Mouse (Mus musculus) CH12.LX (cell line): Measurements from ENCODE around the gene Pakap. TPM values are rescaled to one million over a fixed set of nuclear protein-coding genes. Genes with fewer than 3 reads are reported as not detected.

Experiments
- DNase-seq: peaks from one replicate; pipeline ENCODE4 v3.0.0-alpha.2; 2013; ENCODE audit errors: extremely low read depth
- H3K27ac ChIP-seq: 2 replicates; pipeline ENCODE4 v1.5.1; 2012; ENCODE audit warnings: low read depth, mild to moderate bottlenecking, control low read depth, moderate library complexity; ENCODE audit not compliant: insufficient read depth
- H3K27me3 ChIP-seq: replicated peaks from 2 replicates; pipeline ENCODE3; 2012; ENCODE audit warnings: inconsistent platforms
- H3K36me3 ChIP-seq, 2 experiments: replicated peaks in 1 of 2; 2 replicates each; pipeline versions ENCODE3 to v1.6.1; 2012; ENCODE audit warnings: inconsistent platforms in 1 of 2, low read length in 1 of 2, mild to moderate bottlenecking in 1 of 2, mixed read lengths in 1 of 2, moderate library complexity in 1 of 2; ENCODE audit not compliant: control insufficient read depth in 1 of 2, insufficient read depth in 1 of 2
- H3K4me1 ChIP-seq, 2 experiments: 2 replicates each; pipeline ENCODE4 v1.6.1; 2012; ENCODE audit warnings: inconsistent platforms in 1 of 2, moderate library complexity in 1 of 2; ENCODE audit not compliant: insufficient read depth in 2 of 2, control insufficient read depth in 1 of 2
- H3K4me2 ChIP-seq: 2 replicates; pipeline ENCODE4 v1.6.1; 2012; ENCODE audit warnings: low read depth, mild to moderate bottlenecking, control low read depth; ENCODE audit not compliant: poor library complexity, insufficient read depth, severe bottlenecking
- H3K4me3 ChIP-seq, 3 experiments: fragments of 150-350 bp in 1 of 3; sonication (generic) in 1 of 3; replicated peaks in 1 of 3; 2 replicates each; pipeline versions ENCODE3 to v1.5.1; 2011 to 2012; ENCODE audit warnings: low read depth in 2 of 3, low read length in 2 of 3, mild to moderate bottlenecking in 2 of 3, moderate library complexity in 2 of 3, control low read depth in 1 of 3, improper control_type of control experiment in 1 of 3, inconsistent platforms in 1 of 3, mixed read lengths in 1 of 3; ENCODE audit not compliant: poor library complexity in 1 of 3
- H3K79me2 ChIP-seq: replicated peaks from 2 replicates; pipeline ENCODE4 v1.6.1; 2012; ENCODE audit warnings: mild to moderate bottlenecking, moderate library complexity; ENCODE audit not compliant: control insufficient read depth, poor library complexity, insufficient read depth, severe bottlenecking; ENCODE audit errors: extremely low read depth
- H3K9ac ChIP-seq: 2 replicates; pipeline ENCODE4 v1.6.1; 2012; ENCODE audit warnings: low read depth, mild to moderate bottlenecking, control low read depth, moderate library complexity; ENCODE audit not compliant: insufficient read depth
- H3K9me3 ChIP-seq: replicated peaks from 2 replicates; pipeline ENCODE3; 2012; ENCODE audit warnings: low read length, inconsistent platforms, mixed read lengths
- BHLHE40 ChIP-seq: IDR thresholded peaks from 2 replicates; pipeline ENCODE4 v1.6.1; 2011; ENCODE audit warnings: mild to moderate bottlenecking, low read depth, low read length, improper control_type of control experiment
- CHD1 ChIP-seq: IDR thresholded peaks from 2 replicates; pipeline ENCODE4 v1.6.1; 2012; ENCODE audit warnings: low read depth, low read length, improper control_type of control experiment, inconsistent platforms
- CHD2 ChIP-seq: IDR thresholded peaks from 2 replicates; pipeline ENCODE4 v1.6.1; 2011; ENCODE audit warnings: low read length, improper control_type of control experiment
- CTCF ChIP-seq, 2 experiments: IDR thresholded peaks in 1 of 2; conservative IDR thresholded peaks in 1 of 2; 2 replicates each; pipeline ENCODE4 v1.5.1; 2011 to 2012; ENCODE audit warnings: low read depth in 2 of 2, low read length in 2 of 2, improper control_type of control experiment in 1 of 2, inconsistent platforms in 1 of 2, mild to moderate bottlenecking in 1 of 2, moderate library complexity in 1 of 2
- ELF1 ChIP-seq: IDR thresholded peaks from 2 replicates; pipeline ENCODE4 v1.6.1; 2014; ENCODE audit warnings: low read depth, mild to moderate bottlenecking, inconsistent platforms, low read length, improper control_type of control experiment
- EP300 ChIP-seq: IDR thresholded peaks from 2 replicates; pipeline ENCODE4 v1.6.1; 2011; ENCODE audit warnings: low read length, improper control_type of control experiment
- ETS1 ChIP-seq: conservative IDR thresholded peaks from 2 replicates; pipeline ENCODE4 v1.6.1; 2012; ENCODE audit warnings: low read depth, mild to moderate bottlenecking, inconsistent platforms, low read length, improper control_type of control experiment, moderate library complexity
- GABPA ChIP-seq: IDR thresholded peaks from 2 replicates; pipeline ENCODE4 v1.6.1; 2012; ENCODE audit warnings: low read depth, low read length, improper control_type of control experiment, inconsistent platforms; ENCODE audit not compliant: insufficient replicate concordance
- HCFC1 ChIP-seq: IDR thresholded peaks from 2 replicates; pipeline ENCODE4 v1.6.1; 2012; ENCODE audit warnings: low read depth, mild to moderate bottlenecking, inconsistent platforms, low read length, improper control_type of control experiment
- IRF4 ChIP-seq: IDR thresholded peaks from 2 replicates; pipeline ENCODE4 v1.6.1; 2014; ENCODE audit warnings: low read depth, mild to moderate bottlenecking, inconsistent platforms, low read length, improper control_type of control experiment
- JUND ChIP-seq: conservative IDR thresholded peaks from 2 replicates; pipeline ENCODE4 v1.6.1; 2011; ENCODE audit warnings: low read depth, low read length, improper control_type of control experiment
- KAT2A ChIP-seq: IDR thresholded peaks from 2 replicates; pipeline ENCODE4 v1.6.1; 2012; ENCODE audit warnings: low read length, improper control_type of control experiment, inconsistent platforms; ENCODE audit not compliant: insufficient replicate concordance
- MAFK ChIP-seq: IDR thresholded peaks from 2 replicates; pipeline ENCODE4 v1.6.1; 2011; ENCODE audit warnings: low read length, improper control_type of control experiment; ENCODE audit not compliant: insufficient replicate concordance
- MAX ChIP-seq: IDR thresholded peaks from 2 replicates; pipeline ENCODE4 v1.6.1; 2011; ENCODE audit warnings: low read length, improper control_type of control experiment
- MAZ ChIP-seq: IDR thresholded peaks from 2 replicates; pipeline ENCODE4 v1.6.1; 2012; ENCODE audit warnings: low read depth, mild to moderate bottlenecking, inconsistent platforms, low read length, improper control_type of control experiment, moderate library complexity
- MEF2A ChIP-seq: IDR thresholded peaks from 2 replicates; pipeline ENCODE4 v1.6.1; 2014; ENCODE audit warnings: low read depth, mild to moderate bottlenecking, inconsistent platforms, low read length, improper control_type of control experiment, borderline replicate concordance
- MXI1 ChIP-seq: IDR thresholded peaks from 2 replicates; pipeline ENCODE4 v1.6.1; 2011; ENCODE audit warnings: mild to moderate bottlenecking, low read depth, low read length, improper control_type of control experiment
- MYC ChIP-seq: IDR thresholded peaks from 2 replicates; pipeline ENCODE4 v1.6.1; 2011; ENCODE audit warnings: low read depth, mild to moderate bottlenecking, improper control_type of control experiment, low read length
- NELFE ChIP-seq: IDR thresholded peaks from 2 replicates; pipeline ENCODE4 v1.6.1; 2011; ENCODE audit warnings: low read depth, low read length, improper control_type of control experiment
- NRF1 ChIP-seq: IDR thresholded peaks from 2 replicates; pipeline ENCODE4 v1.6.1; 2014; ENCODE audit warnings: low read depth, mild to moderate bottlenecking, inconsistent platforms, low read length, improper control_type of control experiment, moderate library complexity
- PAX5 ChIP-seq: IDR thresholded peaks from 2 replicates; pipeline ENCODE4 v1.6.1; 2012; ENCODE audit warnings: low read length, inconsistent platforms, mixed read lengths
- POLR2A ChIP-seq: IDR thresholded peaks from 2 replicates; pipeline ENCODE4 v1.6.1; 2011; ENCODE audit warnings: low read depth, mild to moderate bottlenecking, improper control_type of control experiment, low read length
- POLR2AphosphoS2 ChIP-seq: IDR thresholded peaks from 2 replicates; pipeline ENCODE4 v1.6.1; 2011; ENCODE audit warnings: low read depth, low read length, improper control_type of control experiment
- RCOR1 ChIP-seq: conservative IDR thresholded peaks from 2 replicates; pipeline ENCODE4 v1.6.1; 2012; ENCODE audit warnings: low read depth, mild to moderate bottlenecking, inconsistent platforms, low read length, improper control_type of control experiment
- SIN3A ChIP-seq: IDR thresholded peaks from 2 replicates; pipeline ENCODE4 v1.6.1; 2012; ENCODE audit warnings: low read length, improper control_type of control experiment, inconsistent platforms
- SMC3 ChIP-seq: IDR thresholded peaks from 2 replicates; pipeline ENCODE4 v1.6.1; 2011; ENCODE audit warnings: low read depth, low read length, improper control_type of control experiment
- TBP ChIP-seq: conservative IDR thresholded peaks from 2 replicates; pipeline ENCODE4 v1.6.1; 2011; ENCODE audit warnings: low read depth, low read length, improper control_type of control experiment
- TCF12 ChIP-seq: IDR thresholded peaks from 2 replicates; pipeline ENCODE4 v1.6.1; 2014; ENCODE audit warnings: low read depth, mild to moderate bottlenecking, inconsistent platforms, low read length, improper control_type of control experiment
- USF1 ChIP-seq: IDR thresholded peaks from 2 replicates; pipeline ENCODE4 v1.6.1; 2014; ENCODE audit warnings: low read depth, mild to moderate bottlenecking, inconsistent platforms, low read length, improper control_type of control experiment
- USF2 ChIP-seq: conservative IDR thresholded peaks from 2 replicates; pipeline ENCODE4 v1.6.1; 2011; ENCODE audit warnings: low read depth, low read length, improper control_type of control experiment
- ZC3H11A ChIP-seq: IDR thresholded peaks from 2 replicates; pipeline ENCODE4 v1.6.1; 2012; ENCODE audit warnings: low read depth, mild to moderate bottlenecking, inconsistent platforms, low read length, improper control_type of control experiment
- ZKSCAN1 ChIP-seq: IDR thresholded peaks from 2 replicates; pipeline ENCODE4 v1.6.1; 2012; ENCODE audit warnings: low read depth, inconsistent platforms, low read length, improper control_type of control experiment, borderline replicate concordance
- ZMIZ1 ChIP-seq: IDR thresholded peaks from 2 replicates; pipeline ENCODE4 v1.6.1; 2012; ENCODE audit warnings: low read depth, mild to moderate bottlenecking, inconsistent platforms, low read length, improper control_type of control experiment
- ZNF384 ChIP-seq: IDR thresholded peaks from 2 replicates; pipeline ENCODE4 v1.6.1; 2012; ENCODE audit warnings: low read depth, low read length, improper control_type of control experiment, inconsistent platforms
- dilution Hi-C: fragments of 300-500 bp; cut with MboI; formaldehyde crosslinking; loops from 2 replicates; pipeline ENCODE4 v1.14.3; 2020; ENCODE audit warnings: low sequenced_read_pairs; ENCODE audit not compliant: extremely low pct_unique_long_range_greater_than_20kb, extremely low pct_ligation_motif_present
- in situ Hi-C: fragments of 300-500 bp; cut with MboI; formaldehyde crosslinking; loops from 3 replicates; pipeline ENCODE4 v1.14.3; 2019; ENCODE audit warnings: low sequenced_read_pairs, low pct_ligation_motif_present, low pct_unique_long_range_greater_than_20kb, mixed read lengths
- polyA plus RNA-seq: library from polyadenylated mRNA; unstranded; fragments of >175 nt; gene quantifications from 2 replicates; pipeline ENCODE4 v1.2.1, GENCODE M21; 2012; ENCODE audit warnings: low read depth; ENCODE audit not compliant: insufficient read length
- total RNA-seq, 2 experiments: library from RNA; depleted of rRNA; stranded (reverse); fragments of 300-350 nt in 1 of 2; fragments of >200 nt in 1 of 2; gene quantifications; 2 replicates each; pipeline ENCODE4 v1.2.3; 2012 to 2014

Pakap gene
- total and polyA plus RNA-seq, 3 experiments = 0.08 to 0.14 TPM; not detected in 1

- Histone ChIP-seq H3K27me3 (no peaks in the 10 kb centered on the region), H3K36me3 (no peaks in the 10 kb centered on the region), H3K4me3 (no peak overlapping the region), H3K9ac (no peak overlapping the region), H3K9me3 (no peaks in the 10 kb centered on the region), H3K27ac (no peak overlapping the region), H3K4me1 (peaks cover 8 to 35% of the 10 kb centered on the region in 2 experiments), H3K4me2 (no peak overlapping the region), H3K79me2 (no peaks in the 10 kb centered on the region)
- dilution Hi-C loops = no loop called here
- TF ChIP-seq JUND (no peak), CTCF (conservative IDR thresholded peaks at IDR 0.05 in 1 of 2, IDR thresholded peaks at IDR 0.05 in 1 of 2; ENCODE audit: low read depth in 2 of 2, low read length in 2 of 2) (peak; percentile 29 to 44)
- DNase-seq = no peak
- in situ Hi-C loops = loop anchor here (5.0 kb wide), 1 partner anchor 42 kb away; no protein-coding TSS in a partner anchor
Measured at GRCm38 (mm10) chr4:57719370-57719769, 151.4 kb downstream of the Pakap start.

GRCm38 (mm10) chr4:57720869-57721361 lies 152.9 kb downstream of the Pakap start:
- dilution Hi-C loops = no loop called here
- H3K4me1 ChIP-seq = peaks cover 13 to 50% of the 10 kb centered on the region in 2 experiments
- no peaks in the 10 kb centered on the region for H3K27me3 ChIP-seq
- peak overlapping the region; percentile 37; the same call in 1 of the 2 replicates for H3K27ac ChIP-seq
- no peak overlapping the region for H3K4me2 ChIP-seq
- no peak overlapping the region for H3K9ac ChIP-seq
- no peaks in the 10 kb centered on the region for H3K79me2 ChIP-seq
- DNase-seq = peak; percentile 69
- H3K4me3 ChIP-seq = no peak overlapping the region
- no peaks in the 10 kb centered on the region for H3K9me3 ChIP-seq
- in situ Hi-C loops = no loop called here
- H3K36me3 ChIP-seq = no peaks in the 10 kb centered on the region
- TF ChIP-seq RCOR1 = no peak
- TF ChIP-seq TBP = 0 out of 2 replicates have a peak, but pooled peaks have one; percentile 23
- TF ChIP-seq POLR2AphosphoS2 = no peak
- no peak for TF ChIP-seq CTCF (conservative IDR thresholded peaks at IDR 0.05 in 1 of 2, IDR thresholded peaks at IDR 0.05 in 1 of 2; ENCODE audit: low read depth in 2 of 2, low read length in 2 of 2)
- TF ChIP-seq MAX = no peak
- TF ChIP-seq SIN3A = no peak
- TF ChIP-seq MYC = peak; percentile 38; the same call in 1 of the 2 replicates
- TF ChIP-seq USF2 = no peak
- no peak for TF ChIP-seq USF1
- TF ChIP-seq PAX5 = no peak
- no peak for TF ChIP-seq GABPA
- TF ChIP-seq POLR2A = no peak
- TF ChIP-seq MAFK = no peak
- no peak for TF ChIP-seq ELF1
- TF ChIP-seq IRF4 = no peak
- TF ChIP-seq EP300 = peak; percentile 47; the same call in 1 of the 2 replicates
- no peak for TF ChIP-seq CHD2
- no peak for TF ChIP-seq CHD1
- no peak for TF ChIP-seq NELFE
- TF ChIP-seq SMC3 = no peak
- no peak for TF ChIP-seq ZC3H11A
- no peak for TF ChIP-seq HCFC1
- no peak for TF ChIP-seq NRF1
- peak; percentile 30; the same call in 1 of the 2 replicates for TF ChIP-seq ETS1
- no peak for TF ChIP-seq MXI1
- 0 out of 2 replicates have a peak, but pooled peaks have one; percentile 12 for TF ChIP-seq TCF12
- TF ChIP-seq MAZ = no peak
- TF ChIP-seq ZKSCAN1 = no peak
- no peak for TF ChIP-seq JUND
- no peak for TF ChIP-seq ZNF384
- TF ChIP-seq MEF2A = no peak
- TF ChIP-seq BHLHE40 = no peak
- TF ChIP-seq ZMIZ1 = no peak
- no peak for TF ChIP-seq KAT2A
